Mouse (Mus musculus): ENCODE data around the gene Sqor. TPM values are rescaled to one million over a fixed set of nuclear protein-coding genes. Genes with fewer than 3 reads are reported as not detected.

Sqor gene
- polyA plus RNA-seq, 1 experiment from 2014 or later, result 22.5 TPM

GRCm38 (mm10) chr2:122776823-122777222, 11.8 kb downstream of the Sqor start:
- no peaks in the 10 kb centered on the region for H3K36me3 ChIP-seq (ENCODE audit: control insufficient read depth, insufficient read depth, low read length)
- H3K4me2 ChIP-seq (replicated peaks; ENCODE audit: low read depth, low read length), result no peak overlapping the region
- no peaks in the 10 kb centered on the region for H3K27me3 ChIP-seq (ENCODE audit: control insufficient read depth, insufficient read depth, low read length)
- 68% methylated on average over 2 of the region's 2 CpGs for WGBS
- no peak overlapping the region for H3K9ac ChIP-seq (replicated peaks; ENCODE audit: low read depth, low read length)
- H3K27ac ChIP-seq (ENCODE audit: low read length), result no peak overlapping the region
- H3K9me3 ChIP-seq (ENCODE audit: control insufficient read depth, low read depth, low read length), result no peaks in the 10 kb centered on the region
- no peak for ATAC-seq (ENCODE audit: insufficient number of reproducible peaks, insufficient read depth, low FRiP score, low read depth)
- H3K4me1 ChIP-seq (ENCODE audit: control insufficient read depth, insufficient read depth, low read length), result no peaks in the 10 kb centered on the region
- H3K4me3 ChIP-seq (ENCODE audit: low read depth, low read length), result no peak overlapping the region

DNA sequence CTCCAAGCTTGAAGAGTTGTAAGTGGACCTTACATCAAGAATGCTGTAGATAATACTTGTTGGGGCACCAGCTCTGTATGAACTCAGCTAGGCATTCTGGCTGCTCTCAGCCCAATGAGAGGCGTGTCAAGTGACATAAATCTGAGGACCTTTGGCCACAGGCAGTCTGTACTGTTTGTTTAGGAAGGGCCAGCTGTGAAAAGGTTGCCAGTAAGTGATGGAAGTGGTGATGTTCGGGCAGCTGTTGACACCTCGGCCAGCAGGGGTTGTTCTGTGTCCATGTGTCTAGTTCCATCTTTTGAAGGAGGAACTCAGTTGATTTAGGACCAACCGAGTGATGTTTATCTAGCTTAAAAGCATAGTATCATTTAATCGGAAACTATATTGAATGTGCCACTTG, 14.9 kb downstream of the Sqor start:
- H3K4me2 ChIP-seq (replicated peaks; ENCODE audit: low read depth, low read length), result no peak overlapping the region
- no peak overlapping the region for H3K9ac ChIP-seq (replicated peaks; ENCODE audit: low read depth, low read length)
- H3K4me3 ChIP-seq (ENCODE audit: low read depth, low read length), result no peak overlapping the region
- H3K36me3 ChIP-seq (ENCODE audit: control insufficient read depth, insufficient read depth, low read length), result no peaks in the 10 kb centered on the region
- no peak overlapping the region for H3K27ac ChIP-seq (ENCODE audit: low read length)
- no peaks in the 10 kb centered on the region for H3K9me3 ChIP-seq (ENCODE audit: control insufficient read depth, low read depth, low read length)
- 30% methylated on average over 5 of the region's 5 CpGs for WGBS
- no peaks in the 10 kb centered on the region for H3K27me3 ChIP-seq (ENCODE audit: control insufficient read depth, insufficient read depth, low read length)
- ATAC-seq (ENCODE audit: insufficient number of reproducible peaks, insufficient read depth, low FRiP score, low read depth), result no peak
- H3K4me1 ChIP-seq (ENCODE audit: control insufficient read depth, insufficient read depth, low read length), result no peaks in the 10 kb centered on the region

- no peaks in the 10 kb centered on the region for H3K9me3 ChIP-seq (ENCODE audit: control insufficient read depth, low read depth, low read length)
- no peak overlapping the region for H3K4me2 ChIP-seq (replicated peaks; ENCODE audit: low read depth, low read length)
- ATAC-seq (ENCODE audit: insufficient number of reproducible peaks, insufficient read depth, low FRiP score, low read depth), result no peak
- no peaks in the 10 kb centered on the region for H3K27me3 ChIP-seq (ENCODE audit: control insufficient read depth, insufficient read depth, low read length)
- H3K4me1 ChIP-seq (ENCODE audit: control insufficient read depth, insufficient read depth, low read length), result no peaks in the 10 kb centered on the region
- no peaks in the 10 kb centered on the region for H3K36me3 ChIP-seq (ENCODE audit: control insufficient read depth, insufficient read depth, low read length)
- 53% methylated on average over 3 of the region's 3 CpGs for WGBS
- H3K4me3 ChIP-seq (ENCODE audit: low read depth, low read length), result no peak overlapping the region
- H3K9ac ChIP-seq (replicated peaks; ENCODE audit: low read depth, low read length), result no peak overlapping the region
- H3K27ac ChIP-seq (ENCODE audit: low read length), result no peak overlapping the region
These were observed 15.4 kb downstream of the Sqor start for GRCm38 (mm10) chr2:122780447-122780846.

DNA sequence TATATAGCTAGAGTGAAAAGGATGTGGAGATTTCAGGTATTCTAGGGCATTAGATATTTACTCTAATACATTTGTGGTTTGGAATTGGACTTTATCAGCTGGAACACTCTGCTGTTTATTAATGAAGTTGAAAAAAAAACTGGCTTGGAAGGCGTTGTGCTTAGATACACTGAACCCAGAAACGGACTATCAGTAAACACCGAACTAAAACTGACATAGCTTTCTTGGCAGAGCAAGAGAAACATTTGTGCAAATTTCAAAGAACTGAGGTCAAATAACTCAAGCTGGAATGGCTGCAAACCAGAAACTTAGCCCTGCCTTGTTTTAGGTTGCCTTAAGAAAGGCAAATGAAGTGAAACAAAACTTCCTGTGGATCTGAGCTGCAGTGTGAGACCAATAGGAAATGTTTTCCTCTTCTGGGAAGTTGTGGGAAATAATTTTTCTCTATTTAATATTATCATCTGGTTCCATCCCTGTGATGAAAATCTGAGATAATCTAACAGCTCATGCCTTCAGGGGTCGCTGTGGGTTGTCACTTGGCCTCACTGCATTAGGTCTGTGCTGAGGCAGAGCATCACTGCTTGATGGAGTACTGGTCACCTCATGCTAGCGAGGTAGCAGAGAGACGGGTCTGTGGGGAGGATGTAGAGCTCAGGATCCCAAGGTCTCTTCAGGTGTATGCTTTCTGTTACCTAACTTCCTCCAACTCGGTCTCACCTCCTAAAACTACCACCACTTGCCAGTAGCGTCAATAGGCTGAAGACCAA, 16.7 kb downstream of the Sqor start:
- Histone ChIP-seq H3K9ac (replicated peaks; ENCODE audit: low read depth, low read length) (no peak overlapping the region), H3K27me3 (ENCODE audit: control insufficient read depth, insufficient read depth, low read length) (no peaks in the 10 kb centered on the region), H3K4me1 (ENCODE audit: control insufficient read depth, insufficient read depth, low read length) (no peaks in the 10 kb centered on the region), H3K27ac (ENCODE audit: low read length) (no peak overlapping the region), H3K4me3 (ENCODE audit: low read depth, low read length) (no peak overlapping the region), H3K4me2 (replicated peaks; ENCODE audit: low read depth, low read length) (no peak overlapping the region), H3K36me3 (ENCODE audit: control insufficient read depth, insufficient read depth, low read length) (no peaks in the 10 kb centered on the region), H3K9me3 (ENCODE audit: control insufficient read depth, low read depth, low read length) (no peaks in the 10 kb centered on the region)
- 59% methylated on average over 8 of the region's 8 CpGs for WGBS
- ATAC-seq (ENCODE audit: insufficient number of reproducible peaks, insufficient read depth, low FRiP score, low read depth), result no peak

DNA sequence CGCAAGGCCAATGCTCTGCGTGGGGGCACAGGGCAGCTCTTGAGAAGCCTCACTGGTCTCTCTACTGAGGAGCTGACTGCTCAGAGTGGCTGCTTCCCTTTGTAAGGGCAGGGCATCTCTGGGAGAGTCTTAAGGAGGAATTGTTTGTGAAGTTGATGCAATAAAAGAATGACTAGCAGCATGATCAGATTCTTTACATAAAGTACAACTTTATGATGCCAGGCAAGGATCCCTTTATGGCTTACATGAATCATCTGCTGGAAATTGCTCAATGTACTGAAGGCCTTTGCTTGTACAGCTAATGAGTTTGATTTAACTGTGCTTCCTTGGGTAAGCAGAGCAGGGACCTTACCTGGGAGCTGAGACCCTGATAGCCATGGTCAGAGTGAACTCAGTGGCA, 18.7 kb downstream of the Sqor start:
- H3K4me3 ChIP-seq (ENCODE audit: low read depth, low read length), result no peak overlapping the region
- 79% methylated on average over 2 of the region's 2 CpGs for WGBS
- H3K36me3 ChIP-seq (ENCODE audit: control insufficient read depth, insufficient read depth, low read length), result no peaks in the 10 kb centered on the region
- no peak overlapping the region for H3K27ac ChIP-seq (ENCODE audit: low read length)
- H3K9me3 ChIP-seq (ENCODE audit: control insufficient read depth, low read depth, low read length), result no peaks in the 10 kb centered on the region
- no peak overlapping the region for H3K9ac ChIP-seq (replicated peaks; ENCODE audit: low read depth, low read length)
- no peak overlapping the region for H3K4me2 ChIP-seq (replicated peaks; ENCODE audit: low read depth, low read length)
- no peaks in the 10 kb centered on the region for H3K27me3 ChIP-seq (ENCODE audit: control insufficient read depth, insufficient read depth, low read length)
- ATAC-seq (ENCODE audit: insufficient number of reproducible peaks, insufficient read depth, low FRiP score, low read depth), result no peak
- no peaks in the 10 kb centered on the region for H3K4me1 ChIP-seq (ENCODE audit: control insufficient read depth, insufficient read depth, low read length)

GRCm38 (mm10) chr2:122784701-122785100, 19.7 kb downstream of the Sqor start:
- no peaks in the 10 kb centered on the region for H3K27me3 ChIP-seq (ENCODE audit: control insufficient read depth, insufficient read depth, low read length)
- ATAC-seq (ENCODE audit: insufficient number of reproducible peaks, insufficient read depth, low FRiP score, low read depth), result no peak
- WGBS, result 86% methylated on average over 3 of the region's 3 CpGs
- no peak overlapping the region for H3K9ac ChIP-seq (replicated peaks; ENCODE audit: low read depth, low read length)
- no peaks in the 10 kb centered on the region for H3K36me3 ChIP-seq (ENCODE audit: control insufficient read depth, insufficient read depth, low read length)
- no peak overlapping the region for H3K27ac ChIP-seq (ENCODE audit: low read length)
- H3K4me1 ChIP-seq (ENCODE audit: control insufficient read depth, insufficient read depth, low read length), result no peaks in the 10 kb centered on the region
- no peak overlapping the region for H3K4me3 ChIP-seq (ENCODE audit: low read depth, low read length)
- no peaks in the 10 kb centered on the region for H3K9me3 ChIP-seq (ENCODE audit: control insufficient read depth, low read depth, low read length)
- no peak overlapping the region for H3K4me2 ChIP-seq (replicated peaks; ENCODE audit: low read depth, low read length)

GRCm38 (mm10) chr2:122786167-122786566, 21.1 kb downstream of the Sqor start:
- no peak overlapping the region for H3K27ac ChIP-seq (ENCODE audit: low read length)
- H3K36me3 ChIP-seq (ENCODE audit: control insufficient read depth, insufficient read depth, low read length), result no peaks in the 10 kb centered on the region
- H3K4me2 ChIP-seq (replicated peaks; ENCODE audit: low read depth, low read length), result no peak overlapping the region
- no peak overlapping the region for H3K4me3 ChIP-seq (ENCODE audit: low read depth, low read length)
- H3K27me3 ChIP-seq (ENCODE audit: control insufficient read depth, insufficient read depth, low read length), result no peaks in the 10 kb centered on the region
- WGBS, result 73% methylated on average over 2 of the region's 2 CpGs
- H3K9ac ChIP-seq (replicated peaks; ENCODE audit: low read depth, low read length), result no peak overlapping the region
- H3K9me3 ChIP-seq (ENCODE audit: control insufficient read depth, low read depth, low read length), result no peaks in the 10 kb centered on the region
- ATAC-seq (ENCODE audit: insufficient number of reproducible peaks, insufficient read depth, low FRiP score, low read depth), result no peak
- H3K4me1 ChIP-seq (ENCODE audit: control insufficient read depth, insufficient read depth, low read length), result no peaks in the 10 kb centered on the region

- Histone ChIP-seq H3K9me3 (ENCODE audit: control insufficient read depth, low read depth, low read length) (no peaks in the 10 kb centered on the region), H3K4me1 (ENCODE audit: control insufficient read depth, insufficient read depth, low read length) (no peaks in the 10 kb centered on the region), H3K36me3 (ENCODE audit: control insufficient read depth, insufficient read depth, low read length) (no peaks in the 10 kb centered on the region), H3K4me2 (replicated peaks; ENCODE audit: low read depth, low read length) (no peak overlapping the region), H3K9ac (replicated peaks; ENCODE audit: low read depth, low read length) (no peak overlapping the region), H3K27ac (ENCODE audit: low read length) (no peak overlapping the region), H3K4me3 (ENCODE audit: low read depth, low read length) (no peak overlapping the region), H3K27me3 (ENCODE audit: control insufficient read depth, insufficient read depth, low read length) (no peaks in the 10 kb centered on the region)
- WGBS, result 77% methylated on average over 7 of the region's 7 CpGs
- ATAC-seq (ENCODE audit: insufficient number of reproducible peaks, insufficient read depth, low FRiP score, low read depth), result no peak
These were observed 24.3 kb downstream of the Sqor start for GRCm38 (mm10) chr2:122789311-122789710.

- WGBS, result 71% methylated on average over 6 of the region's 6 CpGs
- Histone ChIP-seq H3K4me3 (ENCODE audit: low read depth, low read length) (no peak overlapping the region), H3K4me1 (ENCODE audit: control insufficient read depth, insufficient read depth, low read length) (no peaks in the 10 kb centered on the region), H3K4me2 (replicated peaks; ENCODE audit: low read depth, low read length) (no peak overlapping the region), H3K36me3 (ENCODE audit: control insufficient read depth, insufficient read depth, low read length) (no peaks in the 10 kb centered on the region), H3K27ac (ENCODE audit: low read length) (no peak overlapping the region), H3K9ac (replicated peaks; ENCODE audit: low read depth, low read length) (no peak overlapping the region), H3K27me3 (ENCODE audit: control insufficient read depth, insufficient read depth, low read length) (no peaks in the 10 kb centered on the region), H3K9me3 (ENCODE audit: control insufficient read depth, low read depth, low read length) (no peaks in the 10 kb centered on the region)
- no peak for ATAC-seq (ENCODE audit: insufficient number of reproducible peaks, insufficient read depth, low FRiP score, low read depth)
These were observed 24.7 kb downstream of the Sqor start for GRCm38 (mm10) chr2:122789730-122790129.
